Mouse (Mus musculus) cerebellum, adult (tissue): ENCODE measurements around the gene Zfp94.
"Not testable (repeated sequence)": the region's sequence is repeated elsewhere in the genome, so short reads cannot be mapped to it uniquely, and the experiment has no call there.

Source experiments
- ATAC-seq: cut with Nextera tagmentation; 2 replicates; pipeline ENCODE4 v1.9.2; 2017; ENCODE audit warnings: mild to moderate bottlenecking, moderate library complexity, mixed read lengths; ENCODE audit not compliant: insufficient number of reproducible peaks, low FRiP score, low TSS enrichment

Zfp94 gene

DNA sequence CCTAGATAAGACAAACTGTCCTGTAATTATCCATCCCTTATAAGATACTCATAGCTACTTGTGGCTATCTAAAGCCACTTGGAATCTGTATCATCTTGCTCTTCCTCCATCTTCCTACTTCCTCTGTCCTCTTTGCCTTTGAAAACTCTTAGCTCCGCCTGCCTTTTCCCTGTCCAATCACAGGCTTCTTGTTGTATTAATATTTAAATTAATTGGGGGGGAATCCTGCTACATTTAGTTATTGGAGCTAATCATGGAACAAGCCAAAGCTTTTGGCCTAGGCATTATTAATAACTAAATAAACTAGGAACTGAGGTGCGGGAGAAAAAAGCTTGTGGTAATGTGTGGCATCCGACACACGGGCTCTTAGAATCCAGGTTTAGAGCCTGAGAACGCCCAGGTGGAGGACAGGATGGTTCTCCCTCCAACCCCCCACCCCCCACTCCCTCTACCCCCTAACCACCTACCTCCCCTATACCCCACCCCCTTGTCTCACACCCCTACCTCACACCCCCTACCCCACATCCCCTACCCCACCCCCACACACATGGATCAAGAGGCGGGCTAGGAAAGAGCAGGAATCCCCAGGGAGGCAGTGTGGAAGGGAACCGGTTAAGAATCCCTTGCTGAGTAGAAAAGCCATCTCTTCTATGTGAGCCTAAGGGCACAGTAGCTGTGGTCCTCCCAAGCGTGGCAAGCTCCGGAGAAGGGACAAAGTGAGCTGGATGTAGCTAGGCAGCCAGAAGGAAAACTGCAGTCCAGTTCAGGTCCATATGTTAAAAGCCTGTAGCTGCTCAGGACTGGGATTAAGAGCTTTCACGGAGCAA lies 36.2 kb downstream of the Zfp94 start:
- no peak for ATAC-seq

GRCm38 (mm10) chr7:24278771-24279170 lies 37.7 kb downstream of the Zfp94 start:
- ATAC-seq, result not testable (repeated sequence)

DNA sequence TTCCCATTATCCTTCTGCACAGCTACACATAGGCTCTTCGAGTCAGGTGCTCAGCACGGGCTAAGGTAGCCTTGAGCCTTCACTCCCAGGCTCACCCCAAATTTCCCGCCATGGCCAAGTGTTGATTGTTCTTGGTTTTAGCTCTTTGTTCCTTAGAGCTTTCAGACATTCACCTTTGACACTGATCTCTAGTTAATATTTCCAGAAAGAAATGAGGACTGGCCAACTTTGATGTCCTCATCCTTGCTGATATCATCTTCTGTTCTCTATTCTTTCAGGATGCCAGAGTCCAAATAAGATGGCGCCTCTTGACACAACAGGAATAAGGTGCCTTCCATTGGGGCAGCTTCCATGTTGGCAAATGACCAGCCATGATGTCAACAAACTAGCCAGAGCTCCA lies 42.0 kb downstream of the Zfp94 start:
- ATAC-seq, result no peak

GRCm38 (mm10) chr7:24271191-24271590 lies 45.3 kb downstream of the Zfp94 start:
- ATAC-seq, result no peak

- peak; percentile 96 for ATAC-seq
These were observed 46.2 kb downstream of the Zfp94 start, which contains the start of gene Zfp93 for GRCm38 (mm10) chr7:24270288-24270672. Zfp93 (plus strand) TSS chr7:24270420.

GRCm38 (mm10) chr7:24269667-24270287 lies 46.7 kb downstream of the Zfp94 start:
- no peak for ATAC-seq

DNA sequence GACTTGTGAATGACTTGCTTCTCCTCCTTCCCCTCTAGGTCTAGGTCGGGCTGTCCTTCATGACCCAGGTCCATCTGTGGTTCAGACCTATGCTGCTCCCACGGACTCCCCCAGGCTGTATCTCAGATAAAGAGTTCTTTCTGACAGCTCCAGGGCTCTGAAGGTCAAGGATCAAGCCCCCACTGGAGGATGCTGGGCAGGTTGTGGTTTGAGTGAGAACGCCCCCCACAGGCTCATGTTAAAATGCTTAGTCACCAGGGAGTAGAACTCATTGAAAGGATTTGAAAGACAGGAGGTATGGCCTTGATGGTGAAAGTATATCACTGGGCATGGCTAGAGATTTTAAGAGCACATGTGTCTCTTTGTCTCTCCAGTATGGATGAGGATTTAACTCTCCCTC lies 47.2 kb downstream of the Zfp94 start:
- no peak for ATAC-seq

DNA sequence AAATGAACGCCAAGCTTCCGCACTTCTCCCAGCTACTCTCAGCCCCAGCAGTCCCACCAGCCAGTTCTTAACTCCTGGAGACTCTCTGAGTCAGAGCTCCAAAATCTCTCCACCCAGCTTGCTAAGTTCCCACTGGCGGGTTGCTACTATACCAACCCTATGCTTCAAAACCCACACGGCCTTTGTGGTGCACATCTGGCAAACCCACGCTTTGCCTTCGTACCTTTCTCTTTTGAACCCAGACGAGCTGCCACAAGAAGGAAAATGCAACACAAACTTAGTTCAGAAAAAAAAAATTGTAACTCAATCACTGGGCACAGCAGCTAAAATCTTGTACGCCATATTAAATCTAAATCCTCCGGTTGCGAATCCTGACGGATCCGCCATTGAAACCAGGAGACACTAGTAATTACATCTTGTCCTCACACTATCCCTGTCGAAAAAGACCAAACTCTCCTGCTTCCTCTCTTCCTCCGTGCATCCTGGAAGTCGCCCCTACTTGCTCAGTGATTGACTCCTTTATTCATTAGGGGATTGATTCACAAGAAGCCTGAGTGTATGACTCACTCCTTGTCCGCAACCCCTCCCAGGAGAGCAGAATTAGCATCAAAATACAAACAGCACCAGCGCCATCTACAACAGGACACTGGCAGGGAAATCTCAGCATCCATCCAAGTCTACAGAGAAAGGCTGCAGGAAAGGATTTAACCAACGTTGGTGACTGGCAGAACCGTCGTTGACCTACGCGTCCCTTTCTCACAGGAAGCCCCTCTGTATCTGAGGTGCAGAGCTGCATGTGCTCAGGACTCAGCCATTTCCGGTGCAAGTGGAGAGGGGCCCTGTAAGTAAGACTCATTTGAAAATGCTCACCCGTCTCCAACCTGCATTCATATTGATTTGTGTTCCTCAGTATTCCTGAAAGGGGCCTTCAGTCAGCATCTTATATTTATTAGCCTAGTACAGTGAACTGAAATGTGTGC lies 48.0 kb downstream of the Zfp94 start:
- ATAC-seq, result no peak

DNA sequence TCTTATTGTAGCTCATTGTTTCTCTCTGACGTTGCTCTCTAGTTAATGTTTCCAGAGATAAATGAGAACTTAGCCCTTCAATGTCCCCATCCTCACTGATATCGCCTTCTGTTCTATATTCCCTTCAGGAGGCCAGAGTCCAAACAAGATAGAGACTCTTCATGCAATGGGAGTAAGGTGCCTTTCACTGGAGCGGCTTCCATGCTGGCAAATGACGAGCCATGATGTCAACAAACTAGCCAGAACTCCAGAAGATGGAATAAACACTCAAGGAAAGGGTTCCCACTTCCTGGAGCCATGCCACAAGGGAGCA lies 56.5 kb downstream of the Zfp94 start:
- ATAC-seq, result no peak

DNA sequence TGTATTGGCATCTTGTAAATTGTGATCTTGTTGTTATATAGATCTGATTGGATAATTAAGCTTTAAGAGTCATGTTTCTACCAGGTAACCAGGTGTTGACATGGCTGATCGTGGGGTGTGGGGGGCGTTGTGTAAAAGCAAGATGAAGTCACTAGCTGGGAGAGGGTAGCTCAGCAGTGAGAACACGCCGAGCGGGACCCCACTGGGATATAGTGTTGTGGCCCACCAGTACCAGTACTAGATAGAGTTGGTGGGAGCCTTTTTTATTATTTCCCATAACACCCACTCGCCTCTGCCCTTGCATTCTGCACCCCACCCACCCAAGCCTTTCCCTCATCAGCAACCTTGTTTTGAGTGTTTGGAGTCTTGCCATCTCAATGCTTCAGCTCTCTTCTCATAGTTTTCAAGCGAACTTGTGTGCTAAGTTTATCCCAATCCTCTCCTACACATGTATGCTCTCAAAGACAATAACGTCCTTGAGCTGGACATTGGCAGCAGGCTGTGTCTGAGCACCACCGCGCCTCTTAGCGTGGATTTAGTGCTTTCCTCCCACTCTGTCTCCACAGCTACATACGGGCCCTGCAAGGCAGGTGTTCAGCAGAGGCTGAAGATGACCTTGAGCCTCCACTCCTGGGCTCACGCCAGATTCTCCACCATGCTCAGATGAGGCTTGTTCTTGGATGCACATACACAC lies 57.0 kb downstream of the Zfp94 start:
- ATAC-seq, result no peak

- peak; percentile 98 for ATAC-seq
These were observed 61.6 kb downstream of the Zfp94 start, which contains the start of gene Zfp108 for GRCm38 (mm10) chr7:24254633-24255474. Zfp108 (plus strand) TSS chr7:24254794.

- no peak for ATAC-seq
These were observed 62.5 kb downstream of the Zfp94 start for GRCm38 (mm10) chr7:24253779-24254615.
